Mouse (Mus musculus) liver, adult 2 months (tissue): ENCODE measurements around the gene Nol8.

Source experiments
- CTCF ChIP-seq: fragments of 200-500 bp; IDR thresholded peaks from 2 replicates; pipeline ENCODE4 v1.5.1; 2011; ENCODE audit warnings: low read depth, low read length, control low read depth
- POLR2A ChIP-seq: fragments of 200-500 bp; IDR thresholded peaks from 2 replicates; pipeline ENCODE4 v1.6.1; 2011; ENCODE audit warnings: low read length, control low read depth; ENCODE audit not compliant: insufficient read depth; ENCODE audit errors: extremely low read depth

DNA sequence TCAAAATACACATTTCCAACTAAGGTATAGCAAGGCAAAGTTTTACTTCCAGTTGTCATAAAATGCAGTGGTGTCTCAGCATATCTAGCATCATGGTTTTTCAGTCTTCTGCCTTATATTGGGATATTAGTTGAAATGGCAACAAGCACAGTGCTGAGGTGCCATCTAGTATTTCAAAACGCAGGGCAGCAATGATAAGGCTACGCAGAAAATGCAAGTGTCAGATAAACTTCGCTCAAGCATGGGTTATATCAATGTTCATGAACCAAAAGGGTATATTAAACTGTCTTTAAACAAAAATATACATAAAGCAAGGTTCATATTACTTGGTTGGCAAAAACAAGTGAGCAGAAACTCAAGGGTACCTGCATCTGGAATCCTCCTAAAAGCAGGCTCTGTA, 35.9 kb upstream of the Nol8 start:
- no peak for TF ChIP-seq CTCF
- no peak for TF ChIP-seq POLR2A
